Mouse (Mus musculus) erythroblast, embryonic 14.5 days (primary cell): ENCODE results near the gene Slc25a21.

Experiments
- GATA1 ChIP-seq: IDR thresholded peaks from 2 replicates; pipeline ENCODE4 v1.6.1; 2012; ENCODE audit warnings: low read length, inconsistent platforms, mixed read lengths
- TAL1 ChIP-seq: IDR thresholded peaks from 3 replicates; pipeline ENCODE4 v1.6.1; 2012; ENCODE audit warnings: low read length, inconsistent platforms, mixed read lengths

GRCm38 (mm10) chr12:56804487-56804886, 392.8 kb downstream of the Slc25a21 start:
- TF ChIP-seq GATA1 (no peak), TAL1 (no peak)
